Mouse (Mus musculus): ENCODE data around the gene Sall4.

The Sall4 gene

GRCm38 (mm10) chr2:168767582-168767981 lies at the start of gene Sall4:
Sall4 (minus strand) TSS chr2:168767943.
- DNase-seq (ENCODE audit: low spot score) = no peak

DNA sequence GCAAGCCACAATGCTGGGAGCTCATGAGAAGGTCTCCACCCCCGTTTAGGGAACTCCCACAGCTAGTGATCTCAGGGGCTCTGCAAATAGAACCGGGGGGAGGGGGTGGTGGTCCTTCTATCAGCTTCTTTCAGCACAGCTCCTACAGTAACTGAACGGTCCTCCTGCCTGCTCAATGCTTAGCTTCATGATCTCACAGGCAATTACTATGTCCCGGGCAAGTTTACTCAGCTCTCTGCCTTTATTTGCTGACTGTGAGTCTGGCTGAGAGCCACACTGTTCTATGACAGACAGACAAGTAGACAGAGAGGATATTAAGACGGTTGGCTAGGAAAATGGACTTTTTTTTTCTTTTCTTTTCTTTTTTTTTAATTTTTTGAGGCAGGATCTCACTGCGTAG lies 45.5 kb upstream of the Sall4 start:
- no peak for DNase-seq (ENCODE audit: low spot score)

GRCm38 (mm10) chr2:168809895-168810294 lies 42.2 kb upstream of the Sall4 start:
- no peak for DNase-seq (ENCODE audit: low spot score)

DNA sequence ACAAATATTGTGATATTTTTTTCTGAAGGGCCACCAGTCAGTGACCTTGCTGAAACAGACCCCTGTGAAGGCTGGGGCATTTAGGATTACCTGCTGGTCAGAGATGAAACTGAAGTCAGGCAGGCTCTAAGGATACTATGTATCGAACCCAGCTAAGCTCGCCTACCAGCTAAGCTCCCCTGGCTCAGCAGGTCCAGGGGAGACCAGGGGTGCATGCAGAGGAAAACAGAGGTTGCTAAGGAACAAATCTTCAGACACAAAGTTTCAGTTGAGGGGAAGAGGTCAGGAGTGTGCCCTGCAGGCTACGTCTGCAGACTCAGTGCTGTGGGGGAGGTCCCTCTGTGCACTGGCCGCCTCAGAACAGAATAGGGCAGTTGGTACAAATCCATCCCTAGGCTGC lies 39.9 kb upstream of the Sall4 start:
- no peak for DNase-seq (ENCODE audit: low spot score)

- DNase-seq (ENCODE audit: low spot score) = no peak
Observed at GRCm38 (mm10) chr2:168803849-168804248, 36.1 kb upstream of the Sall4 start.

- DNase-seq (ENCODE audit: low spot score) = no peak
Observed at GRCm38 (mm10) chr2:168799326-168799725, 31.6 kb upstream of the Sall4 start.

DNA sequence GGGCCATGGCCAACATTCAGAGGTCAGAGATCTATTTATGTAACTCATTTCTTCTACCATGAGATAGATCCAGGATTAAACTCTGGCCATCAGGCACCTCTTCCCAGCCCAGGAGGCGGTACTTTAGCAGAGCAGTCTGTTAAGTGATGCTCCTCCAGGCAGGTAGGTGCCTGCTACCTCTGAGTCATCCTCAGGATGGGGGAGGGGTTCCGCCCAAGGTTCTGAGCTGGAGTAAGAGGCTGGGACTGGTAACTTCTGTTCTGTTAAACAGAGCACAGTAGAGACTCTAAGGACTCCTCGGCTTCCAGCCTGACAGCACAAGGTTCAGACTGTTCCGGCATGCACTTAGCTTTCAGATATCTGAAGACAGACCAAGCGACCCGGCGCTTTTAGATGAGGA lies 31.2 kb upstream of the Sall4 start:
- DNase-seq (ENCODE audit: low spot score) = no peak

DNA sequence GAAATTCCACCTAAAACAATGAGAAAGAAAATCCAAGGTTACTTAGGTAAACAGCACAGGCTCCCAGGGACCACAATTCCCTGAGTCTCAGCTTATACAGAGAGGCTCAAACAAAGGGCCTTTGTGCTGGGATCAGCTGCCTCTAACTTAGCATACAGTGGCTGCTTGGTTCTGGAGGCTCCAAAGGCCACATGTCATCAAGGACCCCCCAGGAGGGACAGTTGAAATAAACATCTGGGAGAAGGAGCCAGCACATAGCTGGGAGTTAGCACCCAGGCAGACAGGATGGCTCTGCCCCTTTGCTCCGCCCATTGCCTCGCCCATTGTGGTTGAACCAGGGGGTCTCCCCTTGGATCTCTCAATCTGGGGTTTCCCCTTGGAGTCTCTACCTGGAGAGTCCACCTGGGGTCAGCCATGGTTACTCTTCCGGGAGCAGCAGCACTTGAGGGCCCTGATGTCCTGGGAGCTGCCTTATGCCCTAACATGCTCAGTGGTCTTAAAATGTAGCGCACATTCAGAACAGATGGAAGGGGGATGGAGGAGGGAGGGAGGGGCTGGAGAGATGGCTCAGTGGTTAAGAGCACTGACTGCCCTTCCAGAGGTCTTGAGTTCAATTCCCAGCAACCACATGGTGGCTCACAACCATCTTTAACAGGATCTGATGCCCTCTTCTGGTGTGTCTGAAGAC lies 23.5 kb upstream of the Sall4 start:
- DNase-seq (ENCODE audit: low spot score) = no peak

- DNase-seq (ENCODE audit: low spot score) = no peak
Observed at GRCm38 (mm10) chr2:168786174-168786573, 18.4 kb upstream of the Sall4 start.

- no peak for DNase-seq (ENCODE audit: low spot score)
Observed at GRCm38 (mm10) chr2:168780596-168780995, 12.9 kb upstream of the Sall4 start.

GRCm38 (mm10) chr2:168780024-168780423 lies 12.3 kb upstream of the Sall4 start:
- DNase-seq (ENCODE audit: low spot score) = peak; percentile 77

GRCm38 (mm10) chr2:168777481-168777880 lies 9.7 kb upstream of the Sall4 start:
- DNase-seq (ENCODE audit: low spot score) = no peak

GRCm38 (mm10) chr2:168776238-168776637 lies 8.5 kb upstream of the Sall4 start:
- no peak for DNase-seq (ENCODE audit: low spot score)

DNA sequence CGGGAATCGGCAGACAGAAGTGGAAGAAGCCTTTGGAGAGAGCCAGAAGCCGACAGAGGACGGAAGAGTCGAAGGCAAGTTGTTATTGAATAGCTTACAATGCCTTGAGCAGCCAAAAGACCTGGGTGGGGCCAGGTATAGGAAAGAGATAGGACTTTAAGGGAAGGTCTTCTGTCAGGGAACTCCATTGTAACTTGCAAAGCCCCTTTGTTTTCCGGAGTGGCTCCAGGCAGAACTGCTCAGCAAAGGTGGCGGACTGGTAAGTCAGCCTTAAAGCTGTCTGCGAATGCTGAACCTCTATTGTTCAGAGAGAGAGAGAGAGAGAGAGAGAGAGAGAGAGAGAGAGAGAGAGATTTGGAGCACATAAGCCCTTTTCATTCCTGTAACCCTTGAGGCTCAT lies 1.5 kb upstream of the Sall4 start:
- DNase-seq (ENCODE audit: low spot score) = no peak

GRCm38 (mm10) chr2:168766538-168767361 lies 993 bp downstream of the Sall4 start:
- peak; percentile 88 for DNase-seq (ENCODE audit: low spot score)

DNA sequence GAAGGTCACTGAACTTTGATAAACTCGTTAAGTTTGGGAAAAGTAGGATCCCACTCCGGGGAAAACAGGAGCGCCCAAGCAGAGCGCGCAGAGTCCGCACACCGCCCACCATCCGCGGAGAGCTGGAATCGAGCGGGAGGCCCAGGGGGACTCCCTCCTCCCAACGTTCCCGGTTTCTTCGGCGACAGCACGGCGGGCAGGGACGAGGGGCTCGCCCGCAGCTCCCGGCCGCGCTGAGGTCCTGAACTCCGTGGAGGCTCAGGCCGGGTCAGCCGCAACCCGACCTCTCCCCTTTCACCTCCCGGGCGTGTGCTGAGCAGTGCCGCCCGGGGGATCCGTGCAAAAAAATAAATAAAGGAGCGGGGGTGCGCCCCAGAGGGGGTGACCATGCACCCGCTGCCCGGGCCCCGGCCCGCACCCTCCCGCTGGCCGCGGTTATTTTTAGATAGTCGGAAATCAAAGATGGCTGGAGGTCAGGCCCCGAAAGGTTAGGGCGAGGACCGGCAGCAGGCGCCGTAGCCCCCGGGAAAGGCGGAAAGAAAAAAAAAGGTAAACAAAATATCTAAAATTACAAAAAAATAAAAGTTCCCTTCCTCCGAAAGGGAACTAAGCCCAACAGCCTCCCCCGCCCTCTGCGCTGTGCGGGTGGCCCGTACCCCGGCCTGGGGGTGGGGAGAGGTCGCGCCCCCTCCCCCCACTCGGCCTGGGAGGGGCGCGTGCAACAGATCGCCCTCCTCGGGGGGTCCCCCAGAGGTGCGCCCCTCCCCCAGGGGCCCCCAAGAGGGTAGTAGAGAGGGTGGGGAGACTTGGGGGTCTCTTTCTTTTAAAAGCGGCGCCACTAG lies 1.8 kb downstream of the Sall4 start:
- DNase-seq (ENCODE audit: low spot score) = peak; percentile 58

- peak; percentile 92 for DNase-seq (ENCODE audit: low spot score)
Observed at GRCm38 (mm10) chr2:168765065-168765681, 2.6 kb downstream of the Sall4 start.

GRCm38 (mm10) chr2:168764460-168764867 lies 3.3 kb downstream of the Sall4 start:
- no peak for DNase-seq (ENCODE audit: low spot score)

DNA sequence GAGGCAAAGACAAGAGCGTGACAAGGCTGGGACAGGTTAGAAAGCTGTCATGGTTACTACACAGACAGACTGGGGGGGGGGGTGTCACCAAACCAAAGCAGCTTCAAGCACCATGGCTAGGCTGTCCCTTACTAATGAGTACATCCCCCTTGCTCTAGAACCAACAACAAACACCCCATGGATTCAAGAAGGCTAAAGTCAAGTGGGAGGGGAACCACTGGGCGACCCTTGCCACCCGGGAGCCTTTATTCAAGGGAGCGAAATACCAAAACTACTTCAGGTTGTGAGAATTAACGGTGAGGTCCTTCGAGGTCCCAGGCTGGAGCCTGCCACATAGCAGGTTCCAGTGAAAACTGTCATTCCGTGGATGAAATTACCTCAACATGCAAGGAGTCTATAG lies 4.0 kb downstream of the Sall4 start:
- no peak for DNase-seq (ENCODE audit: low spot score)

DNA sequence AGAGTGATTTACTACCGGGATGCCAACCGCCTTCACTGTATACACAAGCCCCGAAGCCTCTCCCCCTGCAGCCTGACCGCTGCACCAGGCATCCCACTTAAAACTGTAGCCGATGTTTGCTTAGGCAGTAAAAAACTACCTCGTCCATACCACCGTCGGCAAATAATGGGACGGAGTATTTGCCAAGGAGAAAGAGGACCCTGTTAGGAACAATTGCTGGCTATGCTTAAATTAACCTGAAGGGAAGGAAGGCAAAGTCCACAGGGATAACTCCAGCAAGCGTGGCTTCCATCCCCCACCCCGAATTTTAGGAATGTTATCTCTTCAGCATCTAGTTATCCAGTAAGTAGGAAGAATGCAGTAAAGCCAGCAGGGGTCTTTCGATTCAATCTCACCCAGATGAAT lies 5.3 kb downstream of the Sall4 start:
- DNase-seq (ENCODE audit: low spot score) = peak; percentile 78

DNA sequence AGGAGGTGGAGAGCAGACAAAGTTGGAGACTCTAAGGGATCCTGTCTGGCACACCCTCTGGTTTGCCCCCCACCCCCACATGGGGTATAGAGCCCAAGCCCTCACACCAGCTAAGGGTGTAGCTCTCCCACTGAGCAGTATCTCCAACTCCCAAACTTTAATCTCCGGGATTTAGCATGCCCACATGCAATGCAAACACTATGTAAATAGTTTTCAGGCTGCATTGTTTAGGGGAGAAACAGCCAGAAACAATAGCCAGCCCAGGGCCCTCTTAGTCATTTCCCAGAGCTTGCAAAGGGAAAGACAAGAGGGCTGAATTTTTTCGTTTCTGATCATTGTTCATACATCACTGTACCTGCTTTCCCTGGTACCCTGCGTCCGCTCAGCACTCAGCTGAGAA lies 5.8 kb downstream of the Sall4 start:
- no peak for DNase-seq (ENCODE audit: low spot score)

GRCm38 (mm10) chr2:168761141-168761540 lies 6.6 kb downstream of the Sall4 start:
- no peak for DNase-seq (ENCODE audit: low spot score)
